Mouse (Mus musculus): ENCODE results near the gene Cd36. TPM values are rescaled to one million over a fixed set of nuclear protein-coding genes. Genes with fewer than 3 reads are reported as not detected.

The Cd36 gene
- polyA plus RNA-seq (2017; shearing (Covaris generic)), result 0.14 TPM

DNA sequence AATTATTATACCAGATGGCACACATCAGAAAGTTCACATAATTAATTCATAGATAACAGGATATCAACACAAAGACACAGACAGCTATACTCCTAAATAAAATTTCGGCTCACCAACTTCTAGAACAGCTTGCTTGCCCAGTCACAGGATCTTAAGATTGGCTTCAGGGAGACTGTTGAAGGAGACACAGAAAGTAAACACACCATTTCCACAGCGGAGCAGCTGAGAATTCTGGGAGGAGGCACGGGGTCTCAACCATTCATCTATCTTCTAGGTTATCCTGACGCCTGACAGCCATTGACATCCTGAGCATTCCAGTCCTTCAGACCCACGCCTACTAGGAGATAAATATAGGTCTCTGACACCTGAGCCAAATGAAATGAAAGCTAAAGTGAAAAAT, at the start of gene Cd36:
Cd36 (minus strand) TSS at position 204 of the 400 bp plus-strand sequence.

Other genes starting within 250 kb of the Cd36 start
- gene Gnat3, start 73.7 kb upstream of the Cd36 start, polyA plus RNA-seq (2017; shearing (Covaris generic)), result not detected

Data from naive thymus-derived CD4-positive, alpha-beta T cell, adult 5 months (primary cell).